Mouse (Mus musculus): ENCODE measurements around the gene Ear6. TPM values are rescaled to one million over a fixed set of nuclear protein-coding genes. Genes with fewer than 3 reads are reported as not detected.

Gene Ear6
- polyA plus RNA-seq, 1 experiment from 2014 or later: not detected

Small RNAs within 50 kb of the gene (microRNA-seq; reads per million reads assigned to microRNA genes)
- not detected for gene Gm27375

Other genes with a start within 250 kb of the Ear6 start
- not detected in 2 replicates for gene Gm17078, start 242.4 kb upstream of the Ear6 start, polyA plus RNA-seq (2015; fragmentation: Nextera tagmentation; extraction: Ambion mirVana)
- not detected in 2 replicates for gene Gm4181, start 218.0 kb upstream of the Ear6 start, polyA plus RNA-seq (2015; fragmentation: Nextera tagmentation; extraction: Ambion mirVana)
- not detected in 2 replicates for gene Gm17079, start 158.2 kb upstream of the Ear6 start, polyA plus RNA-seq (2015; fragmentation: Nextera tagmentation; extraction: Ambion mirVana)
- gene Gm5800, start 136.5 kb upstream of the Ear6 start, polyA plus RNA-seq (2015; fragmentation: Nextera tagmentation; extraction: Ambion mirVana): not detected in 2 replicates
- not detected in 2 replicates for gene Ang4, start 80.1 kb upstream of the Ear6 start, polyA plus RNA-seq (2015; fragmentation: Nextera tagmentation; extraction: Ambion mirVana)
- gene AY358078, start 53.7 kb upstream of the Ear6 start, polyA plus RNA-seq (2015; fragmentation: Nextera tagmentation; extraction: Ambion mirVana): not detected in 2 replicates
- gene Mettl17, start 31.1 kb downstream of the Ear6 start, polyA plus RNA-seq (2015; fragmentation: Nextera tagmentation; extraction: Ambion mirVana): 49.1 and 57.3 TPM in 2 replicates
- gene Slc39a2, start 39.2 kb downstream of the Ear6 start, polyA plus RNA-seq (2015; fragmentation: Nextera tagmentation; extraction: Ambion mirVana): 0.30 and 0.50 TPM in 2 replicates
- gene Ndrg2, start 60.5 kb downstream of the Ear6 start, polyA plus RNA-seq (2015; fragmentation: Nextera tagmentation; extraction: Ambion mirVana): 52.0 and 59.5 TPM in 2 replicates
- gene Tppp2, start 64.7 kb downstream of the Ear6 start, polyA plus RNA-seq (2015; fragmentation: Nextera tagmentation; extraction: Ambion mirVana): not detected in 2 replicates
- not detected in 2 replicates for gene Rnase13, start 69.1 kb downstream of the Ear6 start, polyA plus RNA-seq (2015; fragmentation: Nextera tagmentation; extraction: Ambion mirVana)
- 92.1 and 97.8 TPM in 2 replicates for gene Arhgef40, start 131.0 kb downstream of the Ear6 start, polyA plus RNA-seq (2015; fragmentation: Nextera tagmentation; extraction: Ambion mirVana)
- 1.0 and 1.6 TPM in 2 replicates for gene Tmem253, start 162.0 kb downstream of the Ear6 start, polyA plus RNA-seq (2015; fragmentation: Nextera tagmentation; extraction: Ambion mirVana)
- gene Zfp219, start 167.0 kb downstream of the Ear6 start, polyA plus RNA-seq (2015; fragmentation: Nextera tagmentation; extraction: Ambion mirVana): 38.9 and 39.2 TPM in 2 replicates
- gene Olfr221, start 188.8 kb downstream of the Ear6 start, polyA plus RNA-seq (2015; fragmentation: Nextera tagmentation; extraction: Ambion mirVana): not detected in 2 replicates

Data from kidney, embryonic 16.5 days (tissue).